Mouse (Mus musculus): ENCODE measurements around the gene Lrrc74b.

The Lrrc74b gene

GRCm38 (mm10) chr16:17502681-17503080 is 58.4 kb downstream of the Lrrc74b start:
- DNase-seq (ENCODE audit: low read depth in 2 of 2, low spot score in 2 of 2): no peak

- DNase-seq (ENCODE audit: low read depth in 2 of 2, low spot score in 2 of 2): no peak
Observed at GRCm38 (mm10) chr16:17499249-17499883, 61.7 kb downstream of the Lrrc74b start.

- no peak for DNase-seq (ENCODE audit: low read depth in 2 of 2, low spot score in 2 of 2)
Observed at GRCm38 (mm10) chr16:17496499-17497305, 64.3 kb downstream of the Lrrc74b start.

Data from CD8-positive naive resting alpha-beta T cell, adult 2 months (primary cell).